Mouse (Mus musculus) frontal cortex, postnatal 14 days (tissue): ENCODE measurements at regions not wholly inside any gene's neighbourhood (a gene's known extent, or its start where the extent isn't known, plus 50 kb on each side); places are given as distances from the start of the nearest gene placed in this dataset.

Experiments used
- DNase-seq, 2 experiments: peaks; one replicate each; pipeline ENCODE4 v3.0.0; 2022; ENCODE audit warnings: low spot score in 2 of 2

GRCm38 (mm10) chr4:48725660-48726348 is 62.5 kb downstream of the Cavin4 start:
- peak; percentile 41 to 48 for DNase-seq

- DNase-seq = no peak
These were observed 63.1 kb downstream of the Cavin4 start for GRCm38 (mm10) chr4:48726349-48726835.

- no peak for DNase-seq
These were observed 71.7 kb downstream of the Cavin4 start for GRCm38 (mm10) chr4:48734854-48735564.

- DNase-seq = no peak
These were observed 82.9 kb downstream of the Cavin4 start for GRCm38 (mm10) chr4:48746237-48746636.

- DNase-seq = no peak
These were observed 86.3 kb downstream of the Cavin4 start for GRCm38 (mm10) chr4:48749566-48749965.

- no peak for DNase-seq
These were observed 86.8 kb downstream of the Cavin4 start for GRCm38 (mm10) chr4:48750087-48750486.

GRCm38 (mm10) chr4:48754466-48755171 is 91.3 kb downstream of the Cavin4 start:
- peak; percentile 59 to 64 for DNase-seq

GRCm38 (mm10) chr4:48760625-48761024 is 97.3 kb downstream of the Cavin4 start:
- DNase-seq = no peak

- no peak for DNase-seq
These were observed 103.1 kb downstream of the Cavin4 start for GRCm38 (mm10) chr4:48766458-48766857.

GRCm38 (mm10) chr4:48770403-48770953 is 107.2 kb downstream of the Cavin4 start:
- no peak for DNase-seq

GRCm38 (mm10) chr4:48770954-48771665 is 107.8 kb downstream of the Cavin4 start:
- peak in 1 of 2 experiments; percentile 49 for DNase-seq

- peak in 1 of 2 experiments; percentile 20 for DNase-seq
These were observed 108.5 kb downstream of the Cavin4 start for GRCm38 (mm10) chr4:48771836-48772235.

- DNase-seq = peak; percentile 35 to 77
These were observed 116.0 kb downstream of the Cavin4 start for GRCm38 (mm10) chr4:48779202-48779905.

GRCm38 (mm10) chr4:48779955-48780354 is 116.6 kb downstream of the Cavin4 start:
- DNase-seq = no peak

GRCm38 (mm10) chr4:48781099-48781498 is 117.8 kb downstream of the Cavin4 start:
- DNase-seq = no peak

- DNase-seq = no peak
These were observed 119.4 kb downstream of the Cavin4 start for GRCm38 (mm10) chr4:48782686-48783085.

- no peak for DNase-seq
These were observed 127.8 kb downstream of the Cavin4 start for GRCm38 (mm10) chr4:48791096-48791495.

GRCm38 (mm10) chr4:48803777-48804176 is 140.5 kb downstream of the Cavin4 start:
- DNase-seq = no peak

GRCm38 (mm10) chr4:48808571-48808970 is 145.3 kb downstream of the Cavin4 start:
- DNase-seq = no peak

- no peak for DNase-seq
These were observed 170.4 kb downstream of the Cavin4 start for GRCm38 (mm10) chr4:48833718-48834117.

GRCm38 (mm10) chr4:48842777-48843214 is 179.5 kb downstream of the Cavin4 start:
- DNase-seq = no peak
